Mouse (Mus musculus) cerebellum, postnatal 10 days (tissue): Measurements from ENCODE around the gene Xpr1.

Experiments
- DNase-seq, 2 experiments: peaks; one replicate each; pipeline ENCODE4 v3.0.0; 2021; ENCODE audit warnings: mixed read lengths in 2 of 2

Gene Xpr1

DNA sequence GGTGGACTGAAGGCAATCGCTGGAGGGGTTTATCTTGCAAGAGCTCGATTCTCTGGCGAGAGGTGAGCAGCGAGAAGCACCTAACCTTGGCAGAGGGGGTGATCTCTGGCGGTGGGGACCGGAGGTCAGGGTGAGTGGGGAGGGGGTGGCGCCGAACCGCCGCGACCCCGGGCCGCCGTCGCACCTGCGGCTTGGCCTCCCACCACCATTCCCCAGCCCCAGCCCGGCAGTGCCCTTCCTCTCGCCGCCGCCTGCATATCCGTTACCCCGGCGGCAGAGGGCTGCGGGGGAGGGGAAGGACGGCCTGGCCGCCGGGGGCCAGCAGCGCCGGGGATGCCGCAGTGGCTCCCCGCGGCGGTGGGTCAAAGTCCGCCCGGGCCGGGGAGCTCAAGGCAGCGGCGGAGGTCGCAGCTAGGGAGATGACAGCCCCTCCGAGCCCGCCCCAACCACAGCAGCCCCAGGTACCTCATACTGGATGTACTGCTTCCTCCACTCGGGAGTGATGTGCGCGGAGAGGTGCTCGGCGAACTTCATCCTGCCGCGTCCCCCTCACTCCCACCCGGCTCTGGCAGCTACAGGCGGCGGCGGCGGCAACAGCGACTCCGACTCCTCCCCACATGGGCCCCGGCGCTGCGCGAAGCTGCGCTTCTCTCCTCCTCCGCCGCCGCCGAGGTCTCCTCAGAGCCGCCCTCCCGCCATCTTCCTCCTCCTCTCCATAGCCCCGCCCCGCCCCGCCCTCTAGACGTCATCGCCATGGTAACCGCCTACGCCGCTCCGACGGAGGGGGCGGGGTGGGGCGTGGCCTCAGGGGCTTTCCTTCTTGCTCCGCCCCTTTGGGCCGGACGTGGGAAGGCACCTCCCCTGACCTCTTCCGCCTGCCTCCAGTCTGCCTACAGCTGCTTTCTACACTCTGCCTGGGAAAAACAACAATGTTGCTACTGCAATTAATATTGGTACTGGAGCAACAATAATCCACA lies at the start of gene Xpr1:
Gene Xpr1, minus strand, starts transcription at position 715 of the 977 bp plus-strand sequence.
- DNase-seq: peak; percentile 99

DNA sequence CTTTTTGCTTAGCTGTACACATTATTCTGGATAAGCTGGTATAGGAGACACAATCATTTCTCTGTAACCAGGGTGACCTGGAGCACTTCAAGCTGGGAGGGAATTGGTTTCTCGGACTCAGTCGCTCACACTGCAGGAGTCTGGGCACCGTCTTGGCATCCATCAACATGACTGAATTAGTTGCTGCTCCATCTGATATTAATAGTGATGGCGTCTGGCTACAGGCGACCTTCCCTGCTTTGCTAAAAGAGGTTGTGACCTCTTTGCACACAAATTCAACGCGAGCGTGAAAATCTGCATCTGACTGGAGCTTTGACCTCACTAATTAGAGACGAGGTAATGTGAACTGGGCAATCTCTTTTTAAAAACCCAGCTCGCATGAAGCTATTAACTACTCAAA lies 46.2 kb upstream of the Xpr1 start:
- peak; percentile 19 to 26 for DNase-seq

- no peak for DNase-seq
Measured at GRCm38 (mm10) chr1:155462582-155462981, 45.4 kb upstream of the Xpr1 start.

- DNase-seq: no peak
Measured at GRCm38 (mm10) chr1:155457532-155457931, 40.3 kb upstream of the Xpr1 start.

DNA sequence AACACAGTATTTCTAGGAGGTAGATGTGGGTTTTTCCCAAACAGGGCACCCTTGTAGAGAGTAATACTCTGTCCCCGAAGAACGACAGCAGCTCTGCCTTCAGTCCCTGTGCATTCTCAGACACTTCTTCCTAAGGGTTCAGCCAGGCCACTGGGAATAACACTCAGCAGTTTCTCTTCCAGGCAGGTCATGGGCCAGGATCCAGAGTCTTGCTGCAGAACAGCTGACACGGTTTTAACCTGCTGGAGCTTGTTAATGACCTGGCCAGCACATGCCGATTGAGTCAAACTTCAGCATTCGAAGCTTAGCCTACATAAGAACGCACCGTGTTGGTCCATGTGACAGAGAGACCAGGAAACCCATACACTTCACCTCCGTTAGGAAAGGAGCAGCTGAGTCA lies 36.0 kb upstream of the Xpr1 start:
- DNase-seq: peak; percentile 63 to 70

- peak; percentile 62 to 67 for DNase-seq
Measured at GRCm38 (mm10) chr1:155448932-155449331, 31.7 kb upstream of the Xpr1 start.

GRCm38 (mm10) chr1:155447277-155447676 lies 30.1 kb upstream of the Xpr1 start:
- no peak for DNase-seq

- DNase-seq: no peak
Measured at GRCm38 (mm10) chr1:155443115-155443514, 25.9 kb upstream of the Xpr1 start.

- peak; percentile 31 to 34 for DNase-seq
Measured at GRCm38 (mm10) chr1:155442521-155443001, 25.3 kb upstream of the Xpr1 start.

GRCm38 (mm10) chr1:155439551-155439950 lies 22.3 kb upstream of the Xpr1 start:
- DNase-seq: no peak

DNA sequence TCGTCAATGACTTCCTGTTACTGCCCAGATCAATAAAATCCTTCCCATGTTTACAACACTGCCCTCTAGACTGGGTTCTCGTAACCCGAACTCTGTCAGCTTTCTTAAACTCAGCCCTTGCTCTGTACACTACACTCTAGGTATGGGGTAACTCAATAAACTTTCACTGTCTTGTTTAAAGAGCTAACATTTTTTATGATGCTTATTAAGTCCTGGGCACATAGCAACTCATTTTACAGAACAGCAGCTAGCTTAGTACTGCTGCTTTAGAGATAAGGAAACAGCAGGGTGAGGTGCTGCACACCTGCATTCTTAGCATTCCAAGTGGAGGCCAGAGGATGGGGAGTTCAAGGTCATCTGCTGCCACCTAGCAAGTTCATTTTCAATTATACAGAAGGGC lies 21.3 kb upstream of the Xpr1 start:
- no peak for DNase-seq

- DNase-seq: no peak
Measured at GRCm38 (mm10) chr1:155429304-155429703, 12.1 kb upstream of the Xpr1 start.

DNA sequence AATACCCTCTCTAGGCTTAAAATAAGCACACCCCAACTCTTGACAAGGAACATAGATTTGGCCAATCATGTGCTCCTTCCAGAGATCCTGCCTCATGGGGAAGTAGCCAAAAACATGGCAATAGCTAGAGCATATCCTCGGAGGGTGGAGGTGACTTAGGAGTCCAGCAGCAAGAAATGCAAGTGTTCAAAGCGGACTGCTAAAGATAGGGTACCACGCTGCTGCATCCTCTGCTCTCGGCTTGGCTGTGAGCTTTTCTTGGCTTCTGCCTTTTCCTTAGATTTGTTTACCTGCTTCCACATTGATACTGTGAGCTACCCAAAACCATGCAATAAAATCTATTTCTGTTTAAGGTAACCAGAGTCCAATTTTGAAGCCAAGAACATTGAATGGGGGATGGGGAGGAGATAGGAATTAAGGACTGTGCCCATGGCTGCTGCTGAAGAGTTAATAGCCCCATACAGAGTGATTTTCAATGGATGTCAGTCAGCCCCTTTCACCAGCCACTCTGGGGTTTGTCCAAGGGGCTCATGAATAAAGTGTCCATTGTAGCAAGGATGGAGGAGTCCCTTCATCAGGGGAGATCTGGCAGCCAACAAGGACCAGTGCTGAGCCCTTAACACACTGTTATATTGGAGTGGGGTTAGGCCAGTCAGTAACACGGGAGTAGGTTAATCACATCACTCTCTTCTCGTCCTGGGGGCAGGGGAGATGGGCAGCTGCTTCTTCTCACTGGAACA lies 10.1 kb upstream of the Xpr1 start:
- DNase-seq: peak in 1 of 2 experiments; percentile 21

DNA sequence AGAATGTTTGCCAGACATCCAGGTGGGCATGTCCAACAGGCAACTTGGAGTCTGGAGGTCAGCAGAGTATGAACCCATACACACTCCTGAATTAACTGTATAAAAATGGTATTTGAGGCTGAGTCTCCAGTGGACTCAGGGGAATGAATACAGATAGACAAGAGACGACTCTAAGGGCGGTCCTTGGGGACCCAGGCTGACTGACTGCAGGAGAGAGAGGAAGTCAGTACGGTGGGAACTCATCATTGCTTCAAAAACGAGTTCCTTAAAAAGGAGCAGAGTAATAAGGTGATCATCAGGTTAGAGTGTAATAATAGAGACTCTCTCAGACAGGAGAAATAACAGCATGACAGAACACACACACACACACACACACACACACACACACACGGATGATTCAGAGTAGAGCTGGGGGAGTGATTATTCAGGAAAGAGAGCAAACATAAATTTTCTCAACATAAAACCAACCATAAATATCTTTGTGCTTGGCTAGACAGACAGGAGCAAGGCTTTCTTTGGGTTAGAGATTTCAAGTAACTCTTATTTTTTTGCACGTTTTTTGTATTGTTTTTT lies 8.6 kb upstream of the Xpr1 start:
- no peak for DNase-seq

DNA sequence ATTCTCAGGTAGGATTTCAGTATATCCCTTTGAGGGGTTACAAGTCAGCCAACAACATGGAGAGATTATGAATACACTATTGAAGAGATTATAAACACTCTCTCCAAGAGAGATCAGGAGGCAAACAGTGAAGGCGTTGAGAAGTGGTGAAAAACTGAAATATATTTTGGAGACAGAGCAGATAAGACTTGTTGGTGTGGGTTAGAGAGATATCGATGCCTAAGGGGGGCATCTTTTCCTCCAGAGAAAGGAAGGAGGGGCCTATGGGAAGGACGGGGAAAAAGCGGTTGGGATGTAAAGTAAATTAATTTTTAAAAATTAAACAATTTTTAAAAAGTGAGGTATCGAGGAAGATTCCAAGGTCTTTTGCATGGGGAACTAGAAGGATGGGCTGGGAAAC lies 8.1 kb upstream of the Xpr1 start:
- DNase-seq: no peak

DNA sequence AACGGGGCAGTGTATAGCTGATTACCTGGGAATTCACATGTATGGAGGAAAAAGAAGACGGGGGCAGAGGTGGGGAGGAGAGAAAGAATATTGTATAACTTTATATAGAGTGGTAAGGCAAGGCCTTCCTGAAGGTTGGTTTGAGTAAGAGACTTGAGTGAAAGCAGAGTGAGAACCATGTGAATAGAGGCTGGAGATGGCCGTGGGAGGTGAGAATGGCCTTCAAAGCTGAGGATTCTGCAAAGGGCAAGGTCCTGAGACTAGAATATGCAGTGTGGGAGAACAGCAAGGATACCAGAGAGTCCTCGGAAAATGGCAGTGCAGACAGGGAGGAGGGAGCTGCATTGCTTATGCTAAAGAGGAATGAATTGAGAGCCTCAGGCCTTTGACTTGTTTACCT lies 6.6 kb upstream of the Xpr1 start:
- DNase-seq: no peak

DNA sequence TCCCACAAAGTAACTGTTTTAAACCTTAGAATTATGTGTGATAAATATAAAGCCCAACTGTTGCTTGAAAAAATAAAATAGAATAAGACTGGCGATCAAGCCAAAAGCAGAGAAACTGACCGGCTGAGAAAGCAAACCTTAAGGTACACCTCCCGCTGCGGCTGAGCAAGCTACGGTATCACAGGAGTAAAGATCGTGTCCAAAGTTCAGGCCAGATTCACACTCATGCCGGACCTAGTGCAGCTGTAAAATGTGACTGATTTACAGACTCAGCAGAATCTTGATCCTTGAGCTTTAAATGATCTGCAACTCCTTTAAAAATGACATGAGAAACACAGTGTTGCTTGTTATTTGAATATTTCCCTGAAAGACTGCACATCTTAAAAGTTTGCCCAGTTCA lies 4.8 kb upstream of the Xpr1 start:
- no peak for DNase-seq

DNA sequence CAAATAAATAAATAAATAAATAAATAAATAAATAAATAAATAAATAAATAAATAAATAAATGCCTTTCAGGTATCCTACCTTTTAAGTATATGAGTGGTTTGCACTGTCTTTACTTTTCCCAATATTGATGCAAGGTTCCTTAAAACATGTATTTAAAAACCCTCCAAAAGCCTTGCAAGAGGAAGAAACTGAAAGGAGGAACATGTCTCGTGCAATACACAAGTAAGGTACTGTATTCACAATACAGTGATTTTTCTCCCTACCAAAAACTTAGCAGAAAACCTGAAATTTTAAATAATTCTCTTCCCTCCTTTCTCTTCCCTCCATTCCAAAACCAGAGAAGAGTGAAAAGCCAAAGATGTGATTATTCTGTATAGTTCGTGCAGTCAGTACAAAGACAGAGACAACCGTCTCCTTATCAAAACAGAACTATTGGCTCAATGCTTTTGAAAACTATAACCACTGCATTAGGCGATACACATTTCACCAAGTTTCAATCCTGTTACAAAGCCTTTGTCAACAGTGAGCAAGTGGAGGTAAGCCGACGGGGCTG lies 991 bp downstream of the Xpr1 start:
- no peak for DNase-seq

- peak; percentile 13 to 43 for DNase-seq
Measured at GRCm38 (mm10) chr1:155415421-155415820, 1.8 kb downstream of the Xpr1 start.

- no peak for DNase-seq
Measured at GRCm38 (mm10) chr1:155412705-155413104, 4.5 kb downstream of the Xpr1 start.

DNA sequence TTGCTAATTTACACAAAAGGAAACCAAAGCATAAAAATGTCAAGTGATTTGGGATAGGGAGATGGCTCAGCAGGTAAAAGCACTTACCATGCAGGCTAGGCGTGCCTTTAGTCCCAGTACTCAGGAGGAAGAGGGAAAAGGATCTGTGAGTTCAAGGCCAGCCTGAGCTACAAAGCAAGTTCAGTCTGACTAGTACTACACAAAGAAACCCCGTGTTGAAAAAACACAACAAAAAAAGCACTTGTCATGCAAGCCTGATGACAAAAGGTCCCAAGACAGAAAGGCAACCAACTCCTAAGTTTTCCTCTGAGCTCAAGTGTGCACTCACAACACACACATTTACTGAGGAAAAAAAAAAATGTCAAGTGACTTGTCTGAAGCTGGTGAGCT lies 8.6 kb downstream of the Xpr1 start:
- no peak for DNase-seq

DNA sequence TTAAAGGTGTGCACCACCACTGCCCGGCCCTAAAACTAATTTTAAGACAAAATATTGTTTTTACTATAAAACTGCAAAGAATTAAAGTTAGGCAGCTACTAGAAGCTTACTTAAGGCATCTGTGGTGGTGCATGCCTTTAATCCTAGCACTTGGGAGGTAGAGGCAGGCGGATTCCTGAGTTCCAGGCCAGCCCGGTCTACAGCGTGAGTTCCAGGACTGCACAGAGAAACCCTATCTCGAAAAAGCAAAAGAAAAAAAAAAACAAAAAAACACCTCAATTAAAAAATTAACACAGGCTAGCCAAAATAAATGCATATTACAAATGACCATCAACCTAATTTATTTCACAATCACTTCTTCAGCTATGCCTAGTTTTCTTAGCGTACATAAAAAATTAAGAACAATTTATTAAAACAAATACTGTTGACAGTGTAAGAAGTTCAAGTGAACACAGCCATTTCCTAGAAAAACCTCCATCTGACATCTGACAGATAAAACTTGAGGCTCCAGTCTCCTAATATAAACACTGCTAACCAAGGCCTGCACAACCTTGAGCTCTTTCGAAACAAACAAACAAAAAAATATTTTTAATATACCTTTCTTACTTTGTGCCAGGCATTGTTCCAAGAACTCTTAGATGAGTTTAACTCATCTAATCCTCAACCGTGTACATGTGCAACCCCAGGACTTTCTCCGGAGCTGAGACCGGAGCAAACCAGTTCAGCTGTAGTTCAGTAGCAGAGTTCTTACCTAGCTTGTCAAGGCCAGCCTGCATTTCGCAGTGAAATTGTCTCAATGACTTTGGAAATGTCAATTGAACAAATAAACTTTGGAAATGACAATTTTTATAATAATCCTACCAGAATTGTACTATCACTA lies 9.3 kb downstream of the Xpr1 start:
- DNase-seq: no peak
